Mouse (Mus musculus): ENCODE results near the gene Ccdc24. TPM values are rescaled to one million over a fixed set of nuclear protein-coding genes. Genes with fewer than 3 reads are reported as not detected.

Ccdc24 gene
- polyA plus RNA-seq (2014; fragmentation: Nextera tagmentation; extraction: Ambion mirVana), result 1.5 and 1.6 TPM in 2 replicates

- DNase-seq (ENCODE audit: low spot score), result no peak
- ATAC-seq, result no peak
- Histone ChIP-seq H3K4me2 (ENCODE audit: low read length) (peak within 1 kb of the TSS; percentile 31), H3K4me1 (ENCODE audit: control insufficient read depth, insufficient read depth, low read length) (0 out of 2 replicates have a peak, but pooled peaks cover 2% of the 10 kb centered on the region), H3K9me3 (replicated peaks; ENCODE audit: control insufficient read depth, low read length) (no peaks in the 10 kb centered on the region), H3K36me3 (ENCODE audit: control insufficient read depth, insufficient read depth, low read length) (peaks cover 37% of the 10 kb centered on the region), H3K27ac (ENCODE audit: low read depth, low read length) (no peak within 1 kb of the TSS), H3K27me3 (replicated peaks; ENCODE audit: control insufficient read depth, insufficient read depth, low read length) (no peaks in the 10 kb centered on the region), H3K9ac (ENCODE audit: low read length) (0 out of 2 replicates have a peak within 1 kb of the TSS, but pooled peaks have one; percentile 22), H3K4me3 (ENCODE audit: low read depth, low read length) (no peak within 1 kb of the TSS)
- WGBS, result 10% methylated on average over 14 of the region's 14 CpGs
These were observed at the start of gene Ccdc24 for GRCm38 (mm10) chr4:117872471-117872886. Ccdc24 (minus strand) TSS chr4:117872557.

GRCm38 (mm10) chr4:117921358-117921757 lies 49.0 kb upstream of the Ccdc24 start:
- no peak overlapping the region for H3K4me3 ChIP-seq (ENCODE audit: low read depth, low read length)
- no peak overlapping the region for H3K27ac ChIP-seq (ENCODE audit: low read depth, low read length)
- no peak for DNase-seq (ENCODE audit: low spot score)
- H3K4me2 ChIP-seq (ENCODE audit: low read length), result no peak overlapping the region
- no peak for ATAC-seq
- no peak overlapping the region for H3K9ac ChIP-seq (ENCODE audit: low read length)
- H3K9me3 ChIP-seq (replicated peaks; ENCODE audit: control insufficient read depth, low read length), result no peaks in the 10 kb centered on the region
- H3K4me1 ChIP-seq (ENCODE audit: control insufficient read depth, insufficient read depth, low read length), result no peaks in the 10 kb centered on the region
- H3K27me3 ChIP-seq (replicated peaks; ENCODE audit: control insufficient read depth, insufficient read depth, low read length), result peaks cover 10% of the 10 kb centered on the region
- H3K36me3 ChIP-seq (ENCODE audit: control insufficient read depth, insufficient read depth, low read length), result no peaks in the 10 kb centered on the region
- WGBS, result 91% methylated on average over 2 of the region's 2 CpGs

GRCm38 (mm10) chr4:117918762-117919161 lies 46.4 kb upstream of the Ccdc24 start:
- Histone ChIP-seq H3K4me3 (ENCODE audit: low read depth, low read length) (no peak overlapping the region), H3K4me1 (ENCODE audit: control insufficient read depth, insufficient read depth, low read length) (peaks cover 7% of the 10 kb centered on the region), H3K27me3 (replicated peaks; ENCODE audit: control insufficient read depth, insufficient read depth, low read length) (no peaks in the 10 kb centered on the region), H3K4me2 (ENCODE audit: low read length) (no peak overlapping the region), H3K9me3 (replicated peaks; ENCODE audit: control insufficient read depth, low read length) (no peaks in the 10 kb centered on the region), H3K36me3 (ENCODE audit: control insufficient read depth, insufficient read depth, low read length) (no peaks in the 10 kb centered on the region), H3K9ac (ENCODE audit: low read length) (no peak overlapping the region), H3K27ac (ENCODE audit: low read depth, low read length) (no peak overlapping the region)
- 92% methylated on average over 5 of the region's 5 CpGs for WGBS
- no peak for ATAC-seq
- no peak for DNase-seq (ENCODE audit: low spot score)

- H3K4me1 ChIP-seq (ENCODE audit: control insufficient read depth, insufficient read depth, low read length), result peaks cover 12% of the 10 kb centered on the region
- 60% methylated on average over 3 of the region's 3 CpGs for WGBS
- no peak overlapping the region for H3K27ac ChIP-seq (ENCODE audit: low read depth, low read length)
- DNase-seq (ENCODE audit: low spot score) (no peak), ATAC-seq (no peak)
- H3K36me3 ChIP-seq (ENCODE audit: control insufficient read depth, insufficient read depth, low read length), result no peaks in the 10 kb centered on the region
- H3K27me3 ChIP-seq (replicated peaks; ENCODE audit: control insufficient read depth, insufficient read depth, low read length), result no peaks in the 10 kb centered on the region
- H3K4me3 ChIP-seq (ENCODE audit: low read depth, low read length), result no peak overlapping the region
- no peak overlapping the region for H3K4me2 ChIP-seq (ENCODE audit: low read length)
- H3K9ac ChIP-seq (ENCODE audit: low read length), result no peak overlapping the region
- no peaks in the 10 kb centered on the region for H3K9me3 ChIP-seq (replicated peaks; ENCODE audit: control insufficient read depth, low read length)
These were observed 45.9 kb upstream of the Ccdc24 start for GRCm38 (mm10) chr4:117918261-117918660.

- Histone ChIP-seq H3K27ac (ENCODE audit: low read depth, low read length) (no peak overlapping the region), H3K9ac (ENCODE audit: low read length) (no peak overlapping the region), H3K4me3 (ENCODE audit: low read depth, low read length) (no peak overlapping the region), H3K27me3 (replicated peaks; ENCODE audit: control insufficient read depth, insufficient read depth, low read length) (no peaks in the 10 kb centered on the region), H3K4me1 (ENCODE audit: control insufficient read depth, insufficient read depth, low read length) (peaks cover 16% of the 10 kb centered on the region), H3K9me3 (replicated peaks; ENCODE audit: control insufficient read depth, low read length) (no peaks in the 10 kb centered on the region), H3K4me2 (ENCODE audit: low read length) (no peak overlapping the region), H3K36me3 (ENCODE audit: control insufficient read depth, insufficient read depth, low read length) (no peaks in the 10 kb centered on the region)
- ATAC-seq (no peak), DNase-seq (ENCODE audit: low spot score) (no peak)
- WGBS, result 95% methylated on average over 4 of the region's 4 CpGs
These were observed 45.5 kb upstream of the Ccdc24 start for GRCm38 (mm10) chr4:117917847-117918246.

GRCm38 (mm10) chr4:117917402-117917801 lies 45.0 kb upstream of the Ccdc24 start:
- H3K9me3 ChIP-seq (replicated peaks; ENCODE audit: control insufficient read depth, low read length), result no peaks in the 10 kb centered on the region
- peaks cover 17% of the 10 kb centered on the region for H3K4me1 ChIP-seq (ENCODE audit: control insufficient read depth, insufficient read depth, low read length)
- H3K27ac ChIP-seq (ENCODE audit: low read depth, low read length), result no peak overlapping the region
- no peaks in the 10 kb centered on the region; the same call in 1 of the 2 replicates for H3K36me3 ChIP-seq (ENCODE audit: control insufficient read depth, insufficient read depth, low read length)
- no peak overlapping the region for H3K4me3 ChIP-seq (ENCODE audit: low read depth, low read length)
- 92% methylated on average over 4 of the region's 4 CpGs for WGBS
- H3K9ac ChIP-seq (ENCODE audit: low read length), result no peak overlapping the region
- ATAC-seq (no peak), DNase-seq (ENCODE audit: low spot score) (no peak)
- H3K4me2 ChIP-seq (ENCODE audit: low read length), result no peak overlapping the region
- no peaks in the 10 kb centered on the region for H3K27me3 ChIP-seq (replicated peaks; ENCODE audit: control insufficient read depth, insufficient read depth, low read length)

- H3K4me2 ChIP-seq (ENCODE audit: low read length), result peak overlapping the region; percentile 99; the same call in 1 of the 2 replicates
- peaks cover 17% of the 10 kb centered on the region for H3K4me1 ChIP-seq (ENCODE audit: control insufficient read depth, insufficient read depth, low read length)
- H3K9me3 ChIP-seq (replicated peaks; ENCODE audit: control insufficient read depth, low read length), result no peaks in the 10 kb centered on the region
- H3K27me3 ChIP-seq (replicated peaks; ENCODE audit: control insufficient read depth, insufficient read depth, low read length), result no peaks in the 10 kb centered on the region
- H3K36me3 ChIP-seq (ENCODE audit: control insufficient read depth, insufficient read depth, low read length), result peaks cover 9% of the 10 kb centered on the region
- ATAC-seq (no peak), DNase-seq (ENCODE audit: low spot score) (no peak)
- no peak overlapping the region for H3K9ac ChIP-seq (ENCODE audit: low read length)
- H3K4me3 ChIP-seq (ENCODE audit: low read depth, low read length), result no peak overlapping the region; the same call in 1 of the 2 replicates
- H3K27ac ChIP-seq (ENCODE audit: low read depth, low read length), result no peak overlapping the region
- WGBS, result 94% methylated on average over 5 of the region's 5 CpGs
These were observed 44.0 kb upstream of the Ccdc24 start for GRCm38 (mm10) chr4:117916386-117916785.

- no peaks in the 10 kb centered on the region for H3K9me3 ChIP-seq (replicated peaks; ENCODE audit: control insufficient read depth, low read length)
- 0 out of 2 replicates have a peak, but pooled peaks have one; percentile 1 for ATAC-seq
- H3K27me3 ChIP-seq (replicated peaks; ENCODE audit: control insufficient read depth, insufficient read depth, low read length), result no peaks in the 10 kb centered on the region
- 4% methylated on average over 19 of the region's 19 CpGs for WGBS
- H3K4me3 ChIP-seq (ENCODE audit: low read depth, low read length), result peak overlapping the region; percentile 77
- H3K9ac ChIP-seq (ENCODE audit: low read length), result peak overlapping the region; percentile 86
- peak; percentile 17 for DNase-seq (ENCODE audit: low spot score)
- no peak overlapping the region for H3K27ac ChIP-seq (ENCODE audit: low read depth, low read length)
- peaks cover 17% of the 10 kb centered on the region for H3K36me3 ChIP-seq (ENCODE audit: control insufficient read depth, insufficient read depth, low read length)
- H3K4me2 ChIP-seq (ENCODE audit: low read length), result peak overlapping the region; percentile 99
- H3K4me1 ChIP-seq (ENCODE audit: control insufficient read depth, insufficient read depth, low read length), result peaks cover 17% of the 10 kb centered on the region
These were observed 43.2 kb upstream of the Ccdc24 start for GRCm38 (mm10) chr4:117915489-117916105.

All from forebrain, embryonic 14.5 days (tissue).